Mouse (Mus musculus) megakaryocyte-erythroid progenitor cell, adult 5-6 weeks (primary cell): Measurements from ENCODE around the gene Cmklr1. TPM values are rescaled to one million over a fixed set of nuclear protein-coding genes. Genes with fewer than 3 reads are reported as not detected.
A peak's percentile ranks its signal among the peaks of the same experiment; 100 is the strongest.

Source experiments
- ATAC-seq: replicated peaks from 2 replicates; pipeline ENCODE4 v1.8.0; 2016; ENCODE audit warnings: mild to moderate bottlenecking, inconsistent platforms; ENCODE audit not compliant: severe bottlenecking, poor library complexity, low FRiP score, low TSS enrichment
- total RNA-seq, 2 experiments: library from RNA; stranded (forward) in 1 of 2; stranded (reverse) in 1 of 2; fragments of 200-1000, 215-1000 nt in 1 of 2; fragments of >200 nt in 1 of 2; fragmentation: Nextera tagmentation in 1 of 2; gene quantifications; 2 replicates each; pipeline ENCODE4 v1.2.3; 2014 to 2017

Gene Cmklr1
- total RNA-seq (2014; fragmentation: Nextera tagmentation) (0.48 and 2.2 TPM in 2 replicates), total RNA-seq (2017) (0.23 TPM in 1 of 2 replicates, not detected in the other)

DNA sequence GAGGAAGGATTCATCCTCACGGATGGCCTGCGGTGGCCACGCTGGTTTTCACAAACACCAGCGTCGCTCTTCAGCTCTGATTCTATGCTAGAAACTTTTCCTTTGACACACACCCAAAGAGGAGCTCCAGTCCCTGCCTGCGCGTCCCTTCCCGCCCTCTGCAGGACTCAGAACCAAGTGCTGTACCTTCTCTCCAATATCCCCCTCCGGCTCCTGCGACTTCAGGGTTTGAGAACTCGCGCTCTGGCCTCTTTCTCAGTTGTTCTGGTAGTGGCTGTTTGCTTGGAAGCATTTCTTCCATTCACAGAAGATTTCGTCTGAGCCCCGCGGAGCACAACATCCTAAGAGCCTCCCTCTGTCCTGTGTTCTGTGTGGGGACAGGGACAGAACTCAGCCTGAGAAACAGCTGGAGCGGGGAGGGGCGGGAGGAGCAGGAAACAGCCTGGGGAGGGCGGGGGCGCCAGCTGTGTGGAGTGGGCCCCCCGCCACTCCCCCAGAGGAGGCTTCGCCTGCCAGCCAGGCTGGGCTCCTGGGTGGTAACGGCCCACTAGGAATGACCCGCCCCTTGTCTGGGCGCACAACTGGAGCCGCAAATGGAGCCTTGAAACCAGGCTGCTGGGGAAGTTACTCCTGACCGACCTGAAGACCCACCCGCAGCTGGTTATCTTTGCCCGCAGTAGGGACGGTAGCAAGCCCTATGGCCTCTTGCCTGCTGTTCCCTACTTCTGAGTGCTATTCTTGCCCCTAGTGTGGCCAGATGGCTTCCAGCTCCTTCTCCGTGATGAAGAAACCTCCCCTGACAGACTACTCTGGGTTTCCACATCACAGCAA, at the start of gene Cmklr1:
Gene Cmklr1 (minus strand): TSS at position 392 of the 831 bp plus-strand sequence.
- peak; percentile 49 for ATAC-seq

DNA sequence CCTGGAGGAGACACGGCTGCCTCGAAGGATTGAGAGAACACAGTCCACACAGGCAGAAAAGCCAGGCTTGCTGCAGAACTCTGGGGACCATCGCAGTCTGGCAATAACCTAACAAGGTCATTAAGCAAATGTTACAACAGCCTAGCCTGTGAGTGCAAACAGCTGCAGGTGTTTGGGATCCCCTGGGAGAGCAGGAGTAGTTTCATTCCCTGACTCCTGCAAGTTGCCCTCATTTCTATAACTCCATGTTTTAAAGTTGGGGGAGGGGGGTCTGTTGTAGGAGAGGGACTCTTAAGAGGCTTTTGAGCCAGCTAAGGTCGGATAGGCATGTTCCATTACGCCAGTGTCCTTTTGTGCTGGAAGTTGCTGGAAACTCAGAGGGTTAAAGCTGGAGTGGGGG, 44.2 kb upstream of the Cmklr1 start:
- no peak for ATAC-seq

DNA sequence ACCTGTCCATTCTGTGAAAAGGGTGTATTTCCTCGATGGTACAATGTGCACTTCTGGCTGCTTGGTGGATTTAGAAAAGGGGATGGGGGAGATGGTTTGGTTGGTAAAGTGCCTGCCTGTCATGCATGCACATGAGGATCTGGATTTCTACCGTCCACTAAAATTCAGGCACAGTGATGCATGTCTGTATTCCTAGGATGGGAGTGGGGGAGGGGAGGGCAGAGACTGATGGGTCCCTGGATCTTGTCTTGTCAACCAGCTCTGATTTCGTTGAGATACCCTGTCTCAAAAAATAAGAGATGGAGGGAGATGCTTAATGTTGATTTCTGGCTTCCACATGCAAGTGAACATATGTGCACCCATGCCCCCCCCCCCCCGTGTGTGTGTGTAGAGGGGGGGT, 43.8 kb upstream of the Cmklr1 start:
- no peak for ATAC-seq

DNA sequence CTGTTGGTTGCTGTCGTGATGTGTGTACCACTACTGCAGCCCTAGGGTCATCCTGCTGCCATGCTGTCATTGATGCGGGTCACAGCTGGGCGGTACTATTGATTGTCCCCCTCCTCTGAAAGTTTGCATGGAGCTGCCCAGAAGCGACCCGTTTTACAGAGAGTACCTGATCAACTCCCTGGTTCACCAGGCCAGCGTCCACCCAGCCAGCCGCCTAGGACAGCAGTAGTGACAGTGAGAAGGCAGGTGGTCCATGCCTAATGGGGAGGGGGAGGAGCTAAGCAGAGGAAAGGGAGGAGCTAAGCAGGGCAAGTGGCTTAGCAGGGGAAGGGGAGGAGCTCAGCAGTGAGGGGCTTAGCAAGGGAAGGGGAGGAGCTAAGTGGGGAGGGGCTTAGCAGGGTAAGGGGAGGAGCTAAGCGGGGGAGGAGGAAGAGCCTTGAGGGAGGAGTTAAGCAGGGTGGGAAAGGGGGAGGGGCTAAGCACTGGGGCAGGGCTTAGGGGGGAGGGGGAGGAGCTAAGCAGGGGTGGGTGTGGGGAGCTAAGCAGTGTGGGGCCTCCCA, 43.0 kb upstream of the Cmklr1 start:
- no peak for ATAC-seq

DNA sequence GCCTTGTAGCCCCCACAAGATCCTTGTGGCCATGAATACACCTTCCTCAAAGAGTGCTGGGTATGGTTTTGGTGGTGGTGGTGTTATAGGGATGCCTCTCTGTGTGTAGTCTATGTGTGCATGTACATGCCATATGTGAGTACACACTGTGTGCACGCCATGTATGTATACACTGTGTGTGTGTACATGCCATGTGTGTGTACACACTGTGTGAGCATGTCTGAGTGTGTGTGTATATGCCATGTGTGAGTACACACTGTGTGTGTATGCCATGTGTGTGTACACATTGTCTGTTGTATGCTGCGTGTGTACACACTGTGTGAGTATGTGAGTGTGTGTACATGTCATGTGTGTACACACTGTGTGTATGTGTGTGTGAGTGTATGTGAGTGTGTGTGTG, 40.6 kb upstream of the Cmklr1 start:
- ATAC-seq = no peak

DNA sequence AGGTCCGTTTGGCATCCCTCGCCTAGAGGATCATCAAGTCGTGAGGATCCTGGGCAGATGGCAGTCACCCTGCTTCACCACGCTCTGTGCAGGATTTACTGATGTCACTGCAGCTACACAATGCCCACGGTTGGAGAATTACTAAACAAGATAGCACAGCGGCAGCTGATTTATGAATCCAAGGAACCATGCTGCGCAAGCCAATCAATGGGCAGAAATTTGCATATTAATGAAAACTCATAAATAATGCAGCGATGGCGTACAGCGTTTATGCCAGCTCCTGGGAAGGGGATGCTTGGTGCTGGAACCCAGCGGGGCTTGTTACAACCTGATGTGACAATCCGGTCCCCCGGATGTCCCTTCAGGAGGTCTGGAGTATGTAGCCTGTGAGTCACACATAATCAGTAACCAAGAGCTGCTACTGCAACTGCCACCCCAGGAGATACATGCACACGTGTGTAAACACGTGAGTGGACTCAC, 39.9 kb upstream of the Cmklr1 start:
- no peak for ATAC-seq

DNA sequence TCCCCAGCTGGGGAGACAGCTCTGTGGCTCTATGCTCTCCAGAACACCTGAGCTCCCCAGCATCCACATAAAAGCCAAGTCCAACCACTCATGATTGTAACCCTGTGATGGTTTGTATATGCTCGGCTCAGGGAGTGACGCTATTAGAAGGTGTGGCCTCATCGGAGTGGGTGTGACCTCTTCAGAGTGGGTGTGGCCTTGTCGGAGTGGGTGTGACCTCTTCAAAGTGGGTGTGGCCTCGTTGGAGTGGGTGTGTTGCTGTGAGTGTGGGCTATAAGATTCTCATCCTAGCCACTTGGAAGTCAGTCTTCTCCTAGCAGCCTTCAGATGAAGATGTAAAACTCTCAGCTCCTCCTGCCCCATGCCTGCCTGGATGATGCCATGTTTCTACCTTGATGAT, 37.3 kb upstream of the Cmklr1 start:
- ATAC-seq = no peak

DNA sequence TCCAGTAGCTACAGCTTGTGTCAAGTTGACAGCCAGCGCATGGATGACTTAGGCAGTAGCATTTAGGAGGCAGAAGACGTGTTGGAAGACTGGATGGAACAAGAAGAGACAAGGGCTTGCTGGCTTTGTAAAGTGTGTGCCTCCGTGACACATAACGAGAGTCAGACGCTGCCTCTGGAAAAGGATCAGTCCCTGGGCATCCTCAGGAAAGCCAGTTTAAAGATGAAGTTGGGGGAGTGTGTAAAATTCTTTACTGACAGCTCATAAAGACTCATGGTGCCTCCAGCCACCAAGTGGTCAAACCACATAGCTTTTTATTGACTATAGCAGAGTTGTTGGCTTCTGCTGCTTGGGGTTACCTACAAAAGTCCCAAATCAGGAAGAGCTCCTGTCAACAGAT, 35.2 kb upstream of the Cmklr1 start:
- ATAC-seq = no peak

DNA sequence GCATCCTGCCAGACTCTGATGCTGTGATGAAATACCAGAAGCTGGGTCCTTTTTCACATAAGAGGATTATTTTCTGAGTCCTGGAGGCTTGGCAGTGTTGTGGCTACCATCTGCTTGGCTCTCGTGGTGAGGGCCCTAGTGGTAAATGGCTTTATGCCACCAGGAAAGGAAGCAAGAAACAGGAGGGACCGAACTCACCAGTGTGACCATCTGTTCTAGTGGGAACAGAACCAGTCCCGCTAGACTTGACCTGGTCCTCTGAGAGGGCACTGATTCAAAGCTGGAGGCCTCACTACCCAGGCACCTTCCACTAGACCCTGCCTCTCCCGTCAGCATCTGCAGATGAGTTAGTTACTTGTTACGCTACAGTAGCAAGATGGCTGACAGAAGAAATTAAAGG, 33.0 kb upstream of the Cmklr1 start:
- ATAC-seq = no peak

DNA sequence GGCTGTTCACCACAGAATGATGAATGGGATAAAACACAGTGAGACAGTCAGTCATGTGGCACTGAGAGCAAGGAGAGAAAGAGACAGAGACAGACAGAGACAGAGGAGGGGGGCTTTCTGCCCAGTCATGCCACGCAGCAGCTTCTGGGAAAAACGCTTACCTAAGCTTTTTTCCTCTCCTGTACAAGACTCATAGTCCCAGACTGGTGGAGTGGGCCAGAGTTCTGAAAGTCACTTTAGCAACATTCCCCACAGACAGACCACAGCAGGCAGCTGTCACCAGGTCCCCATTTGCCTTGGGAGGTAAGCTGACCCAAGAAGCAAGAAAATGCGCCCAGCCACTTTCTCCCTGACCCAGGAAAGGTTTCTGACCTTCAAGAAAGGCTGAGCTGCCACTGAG, 32.2 kb upstream of the Cmklr1 start:
- ATAC-seq = no peak

DNA sequence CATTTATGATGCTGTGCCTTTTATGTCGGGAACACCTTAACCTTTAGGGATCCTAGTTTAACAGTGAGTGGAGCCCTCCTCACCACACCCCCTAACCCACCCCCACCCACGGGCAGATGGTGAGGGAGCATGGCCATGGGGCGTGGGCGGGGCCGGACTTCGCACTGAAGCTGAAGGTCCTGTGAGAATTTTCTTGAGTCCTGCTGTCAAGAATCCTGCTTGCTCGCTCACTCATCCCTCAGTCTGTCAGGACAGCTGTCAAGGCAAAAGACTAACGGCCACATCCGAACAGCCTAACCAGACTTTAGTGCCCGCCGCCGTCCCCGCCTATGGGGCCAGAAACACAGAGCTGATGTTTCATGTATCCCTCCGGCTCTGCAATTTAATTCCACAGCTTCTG, 31.0 kb upstream of the Cmklr1 start:
- no peak for ATAC-seq

DNA sequence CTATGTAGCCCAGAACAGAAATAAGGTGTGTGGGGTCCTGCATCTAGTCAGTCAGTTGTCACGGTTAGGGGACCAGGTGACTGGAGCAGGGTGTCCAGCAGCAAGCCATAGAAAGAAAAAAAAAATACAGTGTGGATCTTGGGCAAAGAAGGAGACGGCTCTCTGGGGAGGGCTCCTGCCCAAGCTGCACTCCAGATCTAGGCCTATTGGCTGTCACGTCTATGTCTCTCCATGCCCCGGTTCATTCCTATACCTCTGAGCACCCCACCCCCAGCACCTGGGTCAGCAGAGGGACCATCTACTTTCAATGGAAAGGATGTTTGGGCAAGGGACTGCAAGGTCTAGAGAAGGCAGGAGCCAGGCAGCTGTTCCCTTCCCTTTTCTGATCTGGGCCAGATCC, 29.3 kb upstream of the Cmklr1 start:
- ATAC-seq = no peak

DNA sequence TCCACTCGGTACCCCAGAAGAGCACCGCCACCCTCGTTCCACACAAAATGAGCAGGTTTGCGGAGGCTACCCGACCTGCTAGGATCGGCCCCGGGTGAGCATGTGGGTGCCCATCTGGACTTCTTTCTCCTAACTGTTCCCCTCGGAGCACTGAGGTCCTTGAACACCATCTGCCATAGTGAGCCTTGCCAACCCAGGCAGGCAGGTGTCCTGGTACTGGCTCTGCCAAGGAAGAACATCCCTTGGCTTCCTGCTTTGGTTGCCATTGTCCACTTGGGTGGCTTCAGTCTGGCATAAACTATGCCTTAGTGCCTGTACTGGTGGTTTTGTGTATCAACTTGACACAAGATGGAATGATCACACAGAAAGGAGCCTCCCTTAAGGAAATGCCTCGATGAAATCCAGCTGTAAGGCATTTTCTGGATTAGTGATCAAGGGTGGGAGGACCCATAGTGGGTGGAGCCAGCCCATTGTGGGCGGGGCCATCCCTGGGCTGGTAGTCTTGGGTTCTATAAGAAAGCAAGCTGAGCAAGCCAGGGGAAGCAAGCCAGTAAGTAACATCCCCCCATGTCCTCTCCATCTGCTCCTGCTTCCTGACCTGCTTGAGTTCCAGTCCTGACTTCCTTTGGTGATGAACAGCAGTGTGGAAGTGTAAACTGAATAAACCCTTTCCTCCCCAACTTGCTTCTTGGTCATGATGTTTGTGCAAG, 28.7 kb upstream of the Cmklr1 start:
- ATAC-seq = no peak

DNA sequence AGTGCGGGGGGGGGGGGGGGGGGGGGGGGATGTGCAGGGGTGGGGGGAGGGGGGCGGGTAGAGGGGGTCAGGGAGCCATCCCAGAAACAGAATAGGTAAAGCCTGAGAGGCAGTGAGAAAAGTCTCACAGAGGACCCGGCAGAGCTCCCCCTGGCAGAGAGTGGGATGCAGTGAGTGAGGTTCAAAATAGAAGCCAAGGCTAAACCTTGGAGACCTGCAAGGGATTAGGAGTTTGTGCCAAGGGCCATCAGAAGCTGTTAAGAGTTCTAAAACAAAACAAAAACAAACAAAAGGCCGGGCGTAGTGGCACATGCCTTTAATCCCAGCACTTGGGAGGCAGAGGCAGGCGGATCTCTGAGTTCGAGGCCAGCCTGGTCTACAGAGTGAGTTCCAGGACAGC, 27.3 kb upstream of the Cmklr1 start:
- no peak for ATAC-seq

DNA sequence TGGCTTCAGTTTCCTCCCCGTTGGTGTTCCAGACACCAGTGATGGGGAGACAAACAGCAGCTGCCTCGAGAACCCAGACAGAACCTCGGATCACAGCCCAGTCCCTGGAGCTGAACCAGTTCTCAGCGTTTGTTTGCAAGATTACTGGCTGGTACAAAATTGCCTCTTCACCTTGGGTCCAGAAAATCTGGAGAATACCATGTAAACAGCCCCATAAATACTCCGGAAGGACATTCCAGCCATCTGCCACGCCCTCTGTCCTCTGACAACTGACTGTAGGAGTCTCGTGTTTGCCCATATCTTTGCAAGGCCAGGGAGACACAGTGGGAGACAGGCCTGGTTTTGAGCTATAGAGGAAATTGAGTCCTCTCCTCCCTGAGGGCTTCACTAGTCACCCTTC, 24.6 kb upstream of the Cmklr1 start:
- no peak for ATAC-seq

DNA sequence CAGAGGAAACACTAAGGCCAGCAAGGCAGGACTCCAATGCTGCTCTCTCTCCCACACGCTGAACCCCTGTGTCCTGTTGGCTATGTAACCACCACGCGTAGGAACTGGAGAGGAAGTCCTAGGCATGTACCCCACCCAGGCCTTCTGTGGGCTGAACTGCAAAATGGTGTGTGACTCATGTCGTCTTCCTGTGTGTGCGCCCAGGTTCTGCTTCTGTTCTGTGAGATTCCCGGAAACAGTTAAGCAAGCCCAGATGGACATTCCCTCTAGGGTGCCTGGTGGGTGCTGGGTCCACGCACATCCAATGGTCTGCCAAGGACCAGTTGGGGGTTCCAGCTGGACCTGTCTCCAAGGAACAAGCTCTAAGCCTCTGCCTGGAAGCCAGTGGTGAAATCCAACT, 22.2 kb upstream of the Cmklr1 start:
- ATAC-seq = no peak

DNA sequence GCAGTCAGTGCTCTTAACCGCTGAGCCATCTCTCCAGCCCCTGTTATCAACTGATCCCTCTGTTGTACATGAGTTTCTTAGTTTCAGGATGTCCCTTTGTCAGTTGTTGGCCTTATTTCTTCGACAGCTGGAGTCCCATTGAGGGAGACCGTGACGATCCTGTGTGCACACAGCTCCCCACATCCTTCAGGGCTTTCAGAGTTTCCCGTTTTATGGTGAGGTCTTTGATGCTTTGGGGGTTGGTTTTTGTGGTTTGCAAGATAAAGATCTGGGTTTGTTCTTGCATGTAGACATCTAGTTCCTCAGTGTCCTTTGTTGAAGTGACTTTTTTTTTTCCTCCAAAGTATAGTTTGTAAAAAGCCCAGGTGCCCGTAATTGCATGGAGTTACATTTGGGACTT, 20.4 kb upstream of the Cmklr1 start:
- no peak for ATAC-seq

DNA sequence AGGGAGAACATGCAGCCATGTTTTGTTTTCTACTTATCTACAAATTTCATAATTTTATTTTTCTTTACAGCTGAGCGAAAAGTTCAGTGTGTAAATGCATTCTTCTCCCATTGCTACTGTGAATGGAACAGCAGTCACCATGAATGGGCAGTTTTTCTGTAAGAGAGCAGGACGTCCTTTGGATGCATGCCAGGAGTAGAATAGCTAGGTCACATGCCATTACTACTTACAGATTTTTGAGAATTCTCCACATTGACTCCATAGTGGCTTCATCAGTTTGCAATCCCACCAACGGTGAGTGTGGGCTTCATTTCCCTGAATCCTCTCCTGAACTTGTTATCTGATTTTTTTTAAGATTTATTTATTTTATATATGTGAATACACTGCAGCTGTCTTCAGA, 19.9 kb upstream of the Cmklr1 start:
- no peak for ATAC-seq

DNA sequence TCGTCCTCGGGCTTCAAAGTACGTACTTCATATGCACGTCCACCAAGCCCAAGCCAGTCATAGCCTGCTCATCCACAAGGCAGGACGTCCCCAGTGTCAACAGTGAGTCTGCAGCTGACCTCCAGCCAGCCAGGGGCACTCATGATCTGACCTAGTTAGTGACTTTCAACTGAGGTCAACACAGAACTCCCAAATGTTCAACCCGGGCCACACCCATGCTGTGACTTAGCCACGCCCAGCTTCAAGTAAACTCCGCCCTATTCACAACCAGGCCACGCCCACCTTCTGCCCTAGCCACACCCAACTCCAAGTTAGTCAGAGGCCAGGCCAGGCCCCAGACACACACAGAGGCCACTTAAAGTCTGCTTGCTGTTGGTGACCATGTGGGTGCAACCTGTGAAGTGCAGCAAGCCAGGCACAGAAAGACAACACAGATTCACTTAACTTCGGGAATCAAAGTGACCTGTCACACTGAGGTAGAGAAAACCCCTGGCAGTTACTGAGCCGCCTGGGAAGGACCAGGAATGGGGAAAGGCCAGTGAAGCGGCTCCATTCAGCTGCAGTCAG, 14.5 kb upstream of the Cmklr1 start:
- ATAC-seq = peak; percentile 59

DNA sequence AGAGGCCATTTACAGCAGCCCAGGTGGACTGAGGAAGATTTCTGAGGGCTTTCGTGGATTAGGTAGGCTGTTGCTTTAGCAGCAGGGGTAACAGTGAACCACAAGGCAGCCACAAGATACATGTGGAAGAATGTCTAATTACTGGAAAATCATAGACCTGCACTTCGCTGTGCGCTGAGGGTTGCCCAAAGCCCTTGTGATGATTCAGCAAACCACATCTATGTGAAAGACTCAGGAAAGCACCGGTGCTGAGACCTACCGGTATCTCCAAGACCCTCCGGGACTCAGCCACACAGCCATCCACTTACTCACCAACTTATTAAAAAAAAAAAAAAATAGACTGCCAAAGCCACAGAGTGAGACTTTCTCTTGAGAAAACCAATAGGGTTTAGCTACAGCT, 13.9 kb upstream of the Cmklr1 start:
- ATAC-seq = no peak
